Mouse (Mus musculus): ENCODE measurements around the gene Krtap5-4.
A peak's percentile ranks its signal among the peaks of the same experiment; 100 is the strongest.
"Not testable (repeated sequence)": the region's sequence is repeated elsewhere in the genome, so short reads cannot be mapped to it uniquely, and the experiment has no call there.

Krtap5-4 gene

DNA sequence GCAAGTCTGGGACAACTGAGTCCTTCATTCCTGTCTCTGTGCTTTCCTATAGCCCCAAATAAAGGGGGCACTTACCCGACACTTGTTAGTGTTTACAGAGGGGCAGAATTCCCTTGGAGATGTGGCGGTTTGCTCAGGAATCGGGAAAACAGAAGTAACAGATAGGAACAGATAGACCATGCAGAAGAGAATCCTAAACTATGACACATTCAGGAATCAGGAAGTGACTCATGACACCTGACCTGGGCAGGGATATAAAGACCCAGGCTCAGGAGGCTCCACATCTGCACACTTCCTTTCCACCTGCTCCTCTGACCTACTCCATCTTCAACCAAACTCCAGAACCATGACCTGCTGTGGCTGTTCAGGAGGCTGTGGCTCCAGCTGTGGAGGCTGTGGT lies at the start of gene Krtap5-4:
Gene Krtap5-4 (plus strand): TSS at position 301 of the 400 bp plus-strand sequence.
- DNase-seq (ENCODE audit: low read depth, low spot score): no peak
- H3K36me3 ChIP-seq (ENCODE audit: control insufficient read depth, insufficient read depth, low read length, poor library complexity, severe bottlenecking): no peaks in the 10 kb centered on the region
- no peaks in the 10 kb centered on the region for H3K27me3 ChIP-seq (ENCODE audit: control insufficient read depth, insufficient read depth, low read length, poor library complexity, severe bottlenecking)

DNA sequence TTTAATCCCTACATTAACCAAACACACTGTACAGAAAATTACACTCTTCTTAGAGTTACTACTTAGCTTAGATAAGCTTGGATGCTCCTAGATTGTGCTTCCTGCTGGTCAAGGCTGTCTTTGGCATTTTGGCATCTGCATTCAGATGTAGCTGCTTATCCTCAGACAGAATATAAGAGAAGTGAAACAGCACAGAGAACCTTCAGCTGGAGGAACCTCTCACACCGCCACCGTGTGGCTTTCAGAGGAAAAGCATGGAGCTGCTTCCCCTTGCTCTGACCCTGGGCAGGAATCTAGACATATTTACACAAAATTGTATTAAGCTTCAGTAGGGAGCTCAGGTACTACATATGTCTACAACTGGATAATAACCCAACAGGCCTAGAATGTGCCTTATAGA lies 47.8 kb upstream of the Krtap5-4 start:
- peak; percentile 51 for DNase-seq (ENCODE audit: low read depth, low spot score)
- Histone ChIP-seq H3K36me3 (ENCODE audit: control insufficient read depth, insufficient read depth, low read length, poor library complexity, severe bottlenecking) (no peaks in the 10 kb centered on the region), H3K27me3 (ENCODE audit: control insufficient read depth, insufficient read depth, low read length, poor library complexity, severe bottlenecking) (no peaks in the 10 kb centered on the region)

GRCm38 (mm10) chr7:142258254-142258653 lies 45.1 kb upstream of the Krtap5-4 start, which contains the start of gene Gm2431:
TSS of gene Gm2431 (minus strand) at chr7:142258354.
- not testable (repeated sequence) for DNase-seq (ENCODE audit: low read depth, low spot score); H3K36me3 ChIP-seq (ENCODE audit: control insufficient read depth, insufficient read depth, low read length, poor library complexity, severe bottlenecking); H3K27me3 ChIP-seq (ENCODE audit: control insufficient read depth, insufficient read depth, low read length, poor library complexity, severe bottlenecking)

DNA sequence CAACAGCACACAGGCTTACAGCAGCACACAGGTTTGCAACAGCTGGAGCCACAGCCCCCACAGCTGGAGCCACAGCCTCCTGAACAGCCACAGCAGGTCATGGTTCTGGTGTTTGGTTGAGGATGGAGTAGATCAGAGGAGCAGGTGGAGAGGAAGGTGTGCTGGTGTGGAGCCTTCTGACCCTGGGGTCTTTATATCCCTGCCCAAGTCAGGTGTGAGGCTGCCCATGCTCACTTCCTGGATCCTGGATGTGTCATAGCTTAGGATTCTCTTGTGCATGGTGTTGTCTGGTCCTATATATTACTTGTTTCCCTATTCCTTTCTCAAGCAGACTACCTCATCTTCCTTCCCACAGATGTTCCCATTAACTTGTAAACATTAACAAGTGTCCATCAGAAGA lies 29.1 kb upstream of the Krtap5-4 start, which contains the start of gene Gm4559:
Gene Gm4559 (minus strand): TSS at position 101 of the 400 bp plus-strand sequence.
- H3K36me3 ChIP-seq (ENCODE audit: control insufficient read depth, insufficient read depth, low read length, poor library complexity, severe bottlenecking); H3K27me3 ChIP-seq (ENCODE audit: control insufficient read depth, insufficient read depth, low read length, poor library complexity, severe bottlenecking); DNase-seq (ENCODE audit: low read depth, low spot score): not testable (repeated sequence)

- peak; percentile 58 for DNase-seq (ENCODE audit: low read depth, low spot score)
- H3K36me3 ChIP-seq (ENCODE audit: control insufficient read depth, insufficient read depth, low read length, poor library complexity, severe bottlenecking); H3K27me3 ChIP-seq (ENCODE audit: control insufficient read depth, insufficient read depth, low read length, poor library complexity, severe bottlenecking): not testable (repeated sequence)
These were observed 25.2 kb upstream of the Krtap5-4 start for GRCm38 (mm10) chr7:142278183-142278582.

DNA sequence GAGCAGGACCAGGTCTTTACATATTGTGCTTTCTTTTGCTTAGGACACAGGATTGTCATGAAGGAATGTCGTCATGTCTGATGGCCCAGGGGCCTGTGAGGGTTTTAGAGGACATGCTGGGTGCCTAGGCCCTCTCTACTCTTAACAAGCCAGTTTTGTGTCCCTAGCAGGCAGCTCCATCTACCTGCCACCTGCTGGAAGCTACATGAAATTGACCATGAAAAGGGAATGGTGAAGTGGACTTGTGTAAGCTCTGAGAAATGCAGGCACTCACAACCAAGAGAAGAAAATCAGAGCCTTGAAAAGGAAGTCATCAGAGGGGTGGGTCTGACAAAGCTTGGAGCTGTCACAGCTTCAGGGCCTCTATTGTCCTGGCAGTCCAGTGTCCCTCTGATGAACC lies 24.1 kb upstream of the Krtap5-4 start:
- H3K36me3 ChIP-seq (ENCODE audit: control insufficient read depth, insufficient read depth, low read length, poor library complexity, severe bottlenecking); DNase-seq (ENCODE audit: low read depth, low spot score); H3K27me3 ChIP-seq (ENCODE audit: control insufficient read depth, insufficient read depth, low read length, poor library complexity, severe bottlenecking): not testable (repeated sequence)

- not testable (repeated sequence) for DNase-seq (ENCODE audit: low read depth, low spot score); H3K36me3 ChIP-seq (ENCODE audit: control insufficient read depth, insufficient read depth, low read length, poor library complexity, severe bottlenecking); H3K27me3 ChIP-seq (ENCODE audit: control insufficient read depth, insufficient read depth, low read length, poor library complexity, severe bottlenecking)
These were observed 20.5 kb upstream of the Krtap5-4 start for GRCm38 (mm10) chr7:142282847-142283246.

DNA sequence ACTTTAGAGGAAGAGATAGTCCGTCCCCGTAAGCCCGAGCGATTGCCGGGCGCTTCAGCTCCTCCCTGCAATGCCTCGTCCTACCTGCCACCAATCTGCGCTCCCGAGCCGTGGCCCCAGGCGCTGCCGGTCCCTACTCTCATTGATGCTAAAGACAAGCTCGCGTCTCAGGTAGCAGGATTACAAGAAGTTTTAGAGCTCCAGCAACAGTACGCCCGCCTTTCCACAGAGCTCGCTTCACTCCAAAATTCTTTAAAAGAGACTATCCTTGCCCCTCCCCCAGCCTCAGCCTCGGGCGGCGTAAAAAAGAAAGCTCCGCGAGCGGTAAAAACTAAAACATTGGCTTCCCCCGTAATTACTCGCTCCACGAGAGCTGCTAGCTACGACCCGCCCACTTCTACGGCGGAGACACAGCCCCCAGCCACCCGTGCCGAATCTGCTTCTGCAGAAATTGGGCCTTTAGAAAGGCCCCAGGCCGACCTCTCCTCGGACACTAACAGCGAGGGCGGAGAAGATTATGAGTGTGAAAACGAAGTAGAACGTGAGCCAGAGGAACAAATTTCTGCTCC lies 19.2 kb upstream of the Krtap5-4 start:
- peak; percentile 62 for DNase-seq (ENCODE audit: low read depth, low spot score)
- no peaks in the 10 kb centered on the region for H3K36me3 ChIP-seq (ENCODE audit: control insufficient read depth, insufficient read depth, low read length, poor library complexity, severe bottlenecking)
- no peaks in the 10 kb centered on the region for H3K27me3 ChIP-seq (ENCODE audit: control insufficient read depth, insufficient read depth, low read length, poor library complexity, severe bottlenecking)

DNA sequence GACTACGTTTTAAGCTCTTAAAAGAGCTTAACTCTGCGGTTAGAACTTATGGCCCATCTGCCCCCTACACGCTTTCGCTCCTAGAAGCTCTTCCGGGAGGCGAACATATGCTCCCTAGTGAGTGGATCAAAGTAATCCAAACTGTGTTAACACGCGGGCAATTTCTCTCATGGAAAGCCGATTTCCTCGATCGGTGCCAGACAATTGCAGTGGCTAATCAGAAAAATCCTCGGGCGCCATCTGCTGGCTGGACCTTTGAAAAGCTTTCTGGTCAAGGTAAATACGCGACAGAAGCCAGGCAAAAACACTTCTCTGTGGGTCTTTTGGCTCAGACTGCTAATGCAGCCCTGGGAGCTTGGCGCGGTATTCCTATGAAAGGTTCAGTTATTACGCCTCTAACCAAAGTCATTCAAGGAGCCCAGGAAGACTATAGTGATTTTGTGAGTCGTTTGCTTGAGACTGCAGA lies 18.7 kb upstream of the Krtap5-4 start:
- no peaks in the 10 kb centered on the region for H3K27me3 ChIP-seq (ENCODE audit: control insufficient read depth, insufficient read depth, low read length, poor library complexity, severe bottlenecking)
- DNase-seq (ENCODE audit: low read depth, low spot score): peak; percentile 88

GRCm38 (mm10) chr7:142285130-142285835 lies 18.1 kb upstream of the Krtap5-4 start:
- Histone ChIP-seq H3K36me3 (ENCODE audit: control insufficient read depth, insufficient read depth, low read length, poor library complexity, severe bottlenecking) (no peaks in the 10 kb centered on the region), H3K27me3 (ENCODE audit: control insufficient read depth, insufficient read depth, low read length, poor library complexity, severe bottlenecking) (no peaks in the 10 kb centered on the region)
- no peak for DNase-seq (ENCODE audit: low read depth, low spot score)

More for the DNA sequence above, 18.7 kb upstream of the Krtap5-4 start:
- no peaks in the 10 kb centered on the region for H3K36me3 ChIP-seq (ENCODE audit: control insufficient read depth, insufficient read depth, low read length, poor library complexity, severe bottlenecking)

GRCm38 (mm10) chr7:142285910-142286612 lies 17.3 kb upstream of the Krtap5-4 start:
- H3K27me3 ChIP-seq (ENCODE audit: control insufficient read depth, insufficient read depth, low read length, poor library complexity, severe bottlenecking); H3K36me3 ChIP-seq (ENCODE audit: control insufficient read depth, insufficient read depth, low read length, poor library complexity, severe bottlenecking); DNase-seq (ENCODE audit: low read depth, low spot score): not testable (repeated sequence)

DNA sequence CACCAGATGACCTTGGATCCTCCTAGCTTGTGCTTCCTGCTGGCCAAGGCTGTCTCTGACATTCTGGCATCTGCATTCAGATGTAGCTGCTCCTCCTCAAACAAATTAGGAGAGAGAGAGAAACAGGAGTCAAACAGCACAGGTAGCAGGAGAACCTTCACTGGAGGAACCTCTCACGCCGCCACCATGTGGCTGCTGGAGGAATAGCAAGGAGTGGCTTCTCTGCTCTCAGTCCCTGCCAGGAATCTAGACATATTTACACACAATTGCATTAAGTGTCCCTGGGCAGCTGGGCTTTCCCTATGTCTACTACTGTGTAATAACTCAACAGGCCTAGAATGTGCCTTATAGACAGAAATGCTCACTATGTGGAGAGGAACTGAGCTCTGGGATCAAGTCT lies 9.5 kb upstream of the Krtap5-4 start:
- H3K27me3 ChIP-seq (ENCODE audit: control insufficient read depth, insufficient read depth, low read length, poor library complexity, severe bottlenecking); H3K36me3 ChIP-seq (ENCODE audit: control insufficient read depth, insufficient read depth, low read length, poor library complexity, severe bottlenecking): not testable (repeated sequence)
- DNase-seq (ENCODE audit: low read depth, low spot score): peak; percentile 48

GRCm38 (mm10) chr7:142295418-142295817 lies 7.9 kb upstream of the Krtap5-4 start:
- no peak for DNase-seq (ENCODE audit: low read depth, low spot score)
- Histone ChIP-seq H3K27me3 (ENCODE audit: control insufficient read depth, insufficient read depth, low read length, poor library complexity, severe bottlenecking) (no peaks in the 10 kb centered on the region), H3K36me3 (ENCODE audit: control insufficient read depth, insufficient read depth, low read length, poor library complexity, severe bottlenecking) (no peaks in the 10 kb centered on the region)

DNA sequence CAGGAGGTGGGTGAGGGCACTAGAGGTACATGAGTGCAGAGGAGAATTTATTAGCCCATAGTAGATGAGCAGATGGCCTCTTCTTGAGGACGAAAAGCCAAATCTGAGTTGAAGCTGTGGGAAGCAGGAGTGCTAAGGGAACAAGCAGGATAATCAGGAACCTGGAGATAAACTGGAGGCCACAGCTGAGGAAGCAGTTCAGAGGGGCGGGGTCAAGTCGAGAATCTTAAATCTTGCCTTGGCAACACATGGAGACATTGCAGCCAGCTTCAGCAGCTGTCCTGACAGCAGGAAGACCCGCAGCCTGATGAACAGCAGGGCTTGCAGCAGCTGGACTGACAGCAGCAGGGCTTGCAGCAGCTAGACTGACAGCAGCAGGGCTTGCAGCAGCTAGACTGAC lies 7.2 kb upstream of the Krtap5-4 start:
- not testable (repeated sequence) for H3K36me3 ChIP-seq (ENCODE audit: control insufficient read depth, insufficient read depth, low read length, poor library complexity, severe bottlenecking); H3K27me3 ChIP-seq (ENCODE audit: control insufficient read depth, insufficient read depth, low read length, poor library complexity, severe bottlenecking); DNase-seq (ENCODE audit: low read depth, low spot score)

- not testable (repeated sequence) for H3K36me3 ChIP-seq (ENCODE audit: control insufficient read depth, insufficient read depth, low read length, poor library complexity, severe bottlenecking); DNase-seq (ENCODE audit: low read depth, low spot score); H3K27me3 ChIP-seq (ENCODE audit: control insufficient read depth, insufficient read depth, low read length, poor library complexity, severe bottlenecking)
These were observed 6.3 kb upstream of the Krtap5-4 start, which contains the start of gene Krtap5-1 for GRCm38 (mm10) chr7:142297018-142297417. TSS of gene Krtap5-1 (minus strand) at chr7:142297118.

All from splenic B cell, adult 2 months (primary cell).